Mouse (Mus musculus): Measurements from ENCODE around the gene Topbp1.

- no peak for TF ChIP-seq CTCF (IDR thresholded peaks at IDR 0.05; ENCODE audit: low read depth, low read length)
- no peak for TF ChIP-seq POLR2A (IDR thresholded peaks at IDR 0.05; ENCODE audit: extremely low read depth, insufficient read depth, low read length)
Observed at GRCm38 (mm10) chr9:103302239-103302638, 2.8 kb upstream of the Topbp1 start.

All from liver, adult 2 months (tissue).